Mouse (Mus musculus) adipocyte (in vitro differentiated cells): ENCODE measurements around the gene Olfr56.

Experiments used
- DNase-seq: peaks from one replicate; pipeline ENCODE4 v3.0.0-alpha.2; 2016; ENCODE audit warnings: low spot score

The Olfr56 gene

DNA sequence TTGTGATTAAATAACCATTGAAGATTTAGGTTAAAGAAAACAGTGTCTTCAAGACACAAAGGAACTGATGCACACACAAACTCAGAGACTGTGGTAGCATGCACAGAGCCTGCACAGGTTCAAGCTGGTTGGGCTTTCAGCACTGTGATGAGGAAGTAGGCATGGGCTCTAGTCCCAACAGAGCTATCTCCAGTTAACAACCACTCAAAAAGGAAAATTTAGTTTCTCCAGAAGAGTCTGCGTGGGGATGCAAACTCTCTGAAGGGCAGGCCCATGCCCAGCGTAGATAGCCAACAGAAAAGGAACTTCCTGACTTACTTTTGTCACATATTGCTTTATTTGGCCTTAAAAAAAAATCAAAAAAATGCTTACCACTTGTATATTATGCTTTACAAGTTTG lies 114.1 kb downstream of the Olfr56 start:
- no peak for DNase-seq

DNA sequence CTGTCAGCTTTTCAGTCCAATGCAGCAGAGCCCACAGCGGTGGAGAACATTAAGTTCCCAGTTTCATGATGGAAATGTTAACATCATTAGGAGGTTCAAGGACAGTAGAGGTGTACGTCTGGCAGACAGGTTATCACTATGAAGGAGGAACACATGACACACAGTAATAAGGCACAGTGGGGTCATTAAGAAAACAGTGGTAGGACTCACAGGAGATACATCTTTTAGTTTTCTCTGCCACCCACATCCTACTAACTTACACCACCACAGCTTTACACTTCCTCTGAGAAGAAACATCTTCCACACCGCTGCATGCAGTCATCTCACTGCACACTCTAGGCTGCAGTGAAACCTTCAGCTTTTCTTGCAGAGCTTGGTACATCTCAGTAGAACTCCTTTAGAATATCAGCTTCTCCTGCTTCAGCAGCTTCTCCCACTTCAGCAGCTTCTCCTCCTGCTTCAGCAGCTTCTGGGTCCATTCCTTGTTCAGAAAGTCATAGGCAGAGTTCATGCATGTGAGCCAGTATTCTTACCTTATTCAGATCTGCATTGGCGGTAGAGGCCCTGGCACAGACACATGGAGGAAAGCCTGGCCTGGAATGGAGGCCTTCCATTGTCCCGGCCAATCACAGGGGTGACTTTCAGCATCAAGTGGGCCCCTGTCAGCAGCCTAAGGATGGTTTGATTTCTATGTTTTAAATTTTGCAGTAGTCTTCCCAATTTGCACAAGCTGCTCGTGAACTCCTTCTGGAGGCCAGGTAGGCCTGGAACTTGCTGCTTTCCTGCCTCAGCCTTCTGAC lies 115.4 kb downstream of the Olfr56 start:
- DNase-seq: no peak

DNA sequence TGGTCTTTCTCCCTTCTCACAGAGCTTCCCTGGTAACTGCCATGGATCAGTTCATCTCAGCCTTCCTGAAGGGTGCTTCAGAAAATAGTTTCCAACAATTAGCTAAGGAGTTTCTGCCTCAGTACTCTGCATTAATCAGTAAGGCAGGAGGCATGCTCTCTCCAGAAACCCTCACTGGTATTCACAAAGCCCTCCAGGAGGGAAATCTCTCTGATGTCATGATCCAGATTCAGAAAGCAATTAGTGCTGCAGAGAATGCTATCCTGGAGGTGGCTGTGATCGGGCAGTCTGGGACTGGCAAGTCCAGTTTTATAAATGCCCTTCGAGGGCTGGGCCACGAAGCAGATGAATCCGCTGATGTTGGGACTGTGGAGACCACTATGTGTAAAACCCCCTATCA lies 116.7 kb downstream of the Olfr56 start:
- DNase-seq: no peak

DNA sequence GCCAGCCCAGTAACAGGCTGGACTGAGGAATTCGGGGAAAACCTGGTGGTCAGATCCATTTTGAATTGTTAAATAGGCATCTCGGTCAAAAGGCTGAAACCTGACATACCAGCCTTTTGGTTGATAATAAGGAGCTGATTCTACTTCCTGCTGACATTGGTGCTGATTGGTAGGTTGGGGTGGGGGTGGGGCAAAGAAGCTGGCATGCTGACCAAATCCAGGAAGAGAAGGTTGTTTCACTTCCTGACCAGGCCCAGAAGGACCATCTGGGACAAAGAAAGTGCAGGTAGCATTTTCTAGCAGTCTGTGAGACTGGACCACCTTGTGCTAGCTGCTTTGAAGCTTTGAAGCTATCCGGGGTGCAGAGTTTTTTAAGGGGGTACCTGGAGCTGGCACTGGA lies 121.7 kb downstream of the Olfr56 start:
- DNase-seq: peak; percentile 25

DNA sequence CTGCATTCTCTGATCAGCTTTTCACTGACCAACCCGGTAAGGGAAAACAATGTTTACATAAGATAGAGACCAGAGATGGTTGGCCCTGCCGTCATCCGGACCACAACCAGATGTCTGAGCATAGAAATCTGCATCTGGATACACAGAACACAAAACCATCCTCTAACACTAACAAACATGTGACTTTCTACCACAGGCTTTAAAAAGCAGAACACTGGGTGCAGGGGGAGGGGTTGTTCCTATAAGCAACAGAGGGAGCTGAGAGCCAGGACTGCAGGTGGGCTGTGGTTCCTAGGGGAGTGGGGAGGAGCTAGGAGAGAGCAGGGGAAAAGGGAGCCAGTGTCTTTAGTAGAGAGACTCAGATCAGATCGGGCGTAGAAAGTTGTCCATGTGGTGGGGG lies 122.8 kb downstream of the Olfr56 start:
- no peak for DNase-seq

DNA sequence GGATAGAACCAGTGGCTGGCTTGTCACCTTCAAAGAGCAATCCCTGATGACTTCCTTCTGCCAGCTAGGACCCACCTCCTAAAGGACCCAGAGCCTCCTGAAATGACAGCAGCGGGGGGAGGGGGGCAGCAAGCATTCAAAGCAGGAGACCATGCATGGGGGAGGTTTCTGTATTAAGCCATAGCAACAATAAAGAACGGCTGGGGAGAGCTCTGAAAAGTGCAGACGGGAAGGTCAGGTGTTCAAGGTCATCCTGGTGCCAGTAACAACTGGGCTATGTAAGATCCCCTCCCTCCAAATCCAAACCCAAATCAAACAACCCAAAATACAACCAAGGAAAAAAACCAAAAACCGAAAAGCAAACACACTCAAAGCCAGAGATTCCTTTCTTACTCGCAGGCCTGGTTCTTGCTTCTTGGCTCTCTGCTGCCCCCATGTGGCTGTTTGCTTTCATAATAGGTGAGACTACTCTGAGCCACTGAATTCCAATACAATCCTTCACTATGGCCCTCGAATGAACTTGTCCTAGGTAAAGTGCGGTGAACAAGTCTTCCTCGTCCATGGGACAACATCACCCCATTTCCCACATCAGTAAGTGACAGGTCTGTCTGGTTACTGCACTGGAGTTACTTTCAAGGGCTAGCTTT lies 124.5 kb downstream of the Olfr56 start:
- peak; percentile 95 for DNase-seq

DNA sequence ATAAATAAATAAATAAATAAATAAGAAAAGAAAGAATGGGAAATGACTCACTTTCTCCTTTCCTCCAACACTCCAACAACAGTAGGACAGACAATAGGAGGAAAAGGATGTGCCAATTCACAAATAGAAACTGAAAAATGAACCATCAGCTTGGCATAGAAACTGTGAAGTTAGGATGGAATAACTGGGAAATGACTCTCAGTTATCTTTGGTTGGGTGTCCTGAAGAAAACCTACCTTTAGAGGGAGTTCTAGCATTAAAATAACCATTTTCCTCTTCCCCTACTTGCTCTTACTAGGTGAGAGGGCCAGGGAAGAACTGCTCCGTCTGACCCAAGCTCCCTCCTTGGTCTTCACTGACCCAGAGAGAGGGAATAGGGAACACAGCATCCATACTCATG lies 127.1 kb downstream of the Olfr56 start:
- no peak for DNase-seq

DNA sequence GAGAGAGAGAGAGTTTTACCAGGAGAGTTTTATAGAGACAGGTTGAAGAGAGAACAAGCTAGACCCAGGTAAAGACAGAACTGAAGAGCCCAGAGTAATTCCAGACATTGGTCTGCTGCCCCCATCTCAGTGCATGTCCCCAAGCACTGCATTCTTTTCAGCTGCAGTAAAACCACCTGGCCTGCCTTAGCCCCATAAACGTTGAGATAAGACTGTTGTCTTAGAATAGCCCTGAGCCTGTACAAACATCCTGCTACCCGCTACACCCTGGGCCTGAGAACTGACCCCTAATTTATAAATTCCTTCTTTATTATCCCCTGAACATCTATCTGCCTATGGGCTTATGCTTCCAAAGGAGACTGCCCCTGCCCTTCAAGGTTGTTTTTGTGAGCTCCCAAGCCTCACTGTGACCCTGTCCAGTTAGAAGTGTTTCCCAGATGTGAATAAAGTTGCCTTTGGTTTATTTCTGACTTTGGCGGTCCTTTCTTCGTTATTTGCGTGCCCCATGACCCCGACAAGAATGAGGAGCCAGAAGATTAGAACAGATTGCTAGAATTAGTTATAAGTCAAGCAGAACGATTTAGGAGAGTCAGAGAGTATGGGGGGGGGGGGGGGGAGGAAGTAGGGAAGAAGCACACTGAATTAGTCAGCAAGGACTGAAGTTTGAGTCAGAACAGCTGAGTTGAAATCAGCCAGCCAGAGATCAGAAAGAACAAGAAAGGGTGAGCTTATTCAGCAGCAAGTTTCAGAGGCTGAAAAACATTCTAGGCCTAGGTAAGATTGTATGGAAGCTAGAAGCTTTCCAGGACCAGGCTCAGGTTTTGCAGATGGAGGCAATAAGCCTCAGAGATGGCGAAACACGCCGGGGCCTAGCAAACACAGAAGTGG lies 129.2 kb downstream of the Olfr56 start:
- DNase-seq: no peak

DNA sequence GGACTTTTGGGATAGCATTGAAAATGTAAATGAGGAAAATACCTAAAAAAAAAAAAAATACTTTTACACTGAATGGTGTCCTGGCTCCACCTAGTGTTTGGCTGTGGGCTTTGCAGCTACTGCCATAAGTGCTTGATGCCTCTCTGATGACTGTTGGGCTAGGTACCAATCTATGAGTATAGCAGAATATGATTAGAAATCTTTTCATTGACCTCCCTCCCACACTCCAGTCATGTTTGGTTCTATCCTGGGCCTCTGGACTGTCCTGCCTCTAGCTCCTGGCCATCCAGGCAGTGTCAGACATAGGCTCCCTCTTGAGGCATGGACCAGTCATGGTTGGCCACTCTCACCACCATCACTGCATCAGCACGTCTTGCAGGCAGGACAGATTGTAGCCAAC lies 130.1 kb downstream of the Olfr56 start:
- DNase-seq: peak; percentile 72

DNA sequence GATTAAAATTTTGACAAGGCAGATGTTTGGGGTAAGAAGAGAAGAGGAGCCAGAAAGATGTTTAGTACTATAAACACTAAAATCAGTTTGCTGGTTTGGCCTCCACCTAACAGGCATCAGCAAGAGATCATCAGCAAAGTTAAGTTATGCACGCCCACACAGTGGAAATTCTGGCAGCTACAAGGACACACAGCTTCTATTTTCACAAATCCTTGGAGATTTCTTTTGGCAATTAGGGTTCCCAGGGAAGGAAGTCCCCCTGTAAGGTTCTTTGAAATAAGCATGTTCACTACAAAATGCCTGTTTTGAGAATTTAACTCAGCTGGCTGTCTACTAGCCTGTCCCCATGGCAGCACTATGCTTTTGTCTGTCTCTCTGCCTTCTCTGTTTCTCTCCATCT lies 132.3 kb downstream of the Olfr56 start:
- DNase-seq: no peak

DNA sequence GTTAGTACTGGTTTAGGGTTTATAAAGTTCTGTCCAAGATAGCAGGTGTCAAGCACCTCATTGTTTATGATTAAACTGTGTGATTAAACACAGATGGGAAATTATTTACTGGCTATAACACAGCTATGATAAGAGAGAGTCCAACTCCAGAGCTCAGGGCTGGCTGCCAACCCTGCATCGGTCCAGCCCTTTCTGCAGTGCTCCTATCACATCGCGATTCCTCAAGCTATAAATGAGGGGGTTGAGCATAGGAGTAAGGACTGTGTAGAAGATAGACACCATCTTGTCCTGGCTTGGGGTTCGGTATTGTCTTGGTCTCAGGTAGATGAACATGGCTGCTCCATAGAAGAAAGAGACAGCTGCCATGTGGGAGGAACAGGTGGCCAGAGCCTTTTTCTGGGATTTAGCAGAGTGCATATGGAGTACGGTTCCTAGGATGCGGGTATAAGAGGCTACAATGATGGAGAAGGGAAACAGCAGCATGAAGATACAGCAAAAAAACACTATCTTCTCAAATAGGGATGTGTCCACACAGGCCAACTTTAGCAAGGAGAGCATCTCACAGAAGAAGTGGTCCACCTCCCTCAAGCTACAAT lies 134.0 kb downstream of the Olfr56 start:
- DNase-seq: no peak

DNA sequence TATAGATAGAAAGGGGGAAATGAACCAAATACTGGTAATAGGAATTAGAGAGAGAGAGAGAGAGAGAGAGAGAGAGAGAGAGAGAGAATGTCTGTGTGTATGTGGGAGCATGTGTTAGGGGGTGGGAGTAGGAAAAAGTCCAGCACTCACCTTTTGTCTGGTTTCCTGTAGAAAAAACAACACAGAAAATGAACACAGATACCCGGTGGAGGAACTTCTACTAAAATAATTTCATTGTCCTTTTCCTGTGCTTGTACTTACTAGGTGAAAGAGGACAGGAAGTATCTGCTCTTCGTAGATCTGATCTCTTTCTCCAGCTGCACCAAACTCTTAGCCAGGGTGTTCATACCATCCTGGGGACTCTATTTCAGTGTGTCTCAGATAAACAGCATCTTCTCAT lies 135.5 kb downstream of the Olfr56 start:
- DNase-seq: no peak

DNA sequence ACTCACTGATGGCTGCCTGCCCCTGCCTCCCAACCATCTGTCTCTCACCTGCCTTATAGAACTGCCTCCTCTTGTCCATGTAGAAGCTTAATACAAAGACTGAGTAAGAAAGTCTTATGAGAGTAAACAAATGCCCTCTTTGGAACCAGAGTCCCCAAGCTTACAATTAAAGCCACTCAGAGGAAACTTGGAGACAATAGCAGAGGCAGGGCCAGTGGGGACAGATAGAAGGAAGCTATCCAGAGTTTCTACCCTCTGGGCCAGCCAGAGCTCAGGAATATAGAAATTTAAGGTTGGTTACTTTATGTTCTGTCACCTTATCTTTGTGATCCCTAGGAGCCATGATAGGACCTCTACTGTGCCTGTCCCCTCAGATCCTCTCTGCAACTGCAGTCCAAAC lies 136.1 kb downstream of the Olfr56 start, which contains the start of gene Olfr1396:
TSS of gene Olfr1396 (minus strand) at position 101 of the 400 bp plus-strand sequence.
- DNase-seq: no peak

DNA sequence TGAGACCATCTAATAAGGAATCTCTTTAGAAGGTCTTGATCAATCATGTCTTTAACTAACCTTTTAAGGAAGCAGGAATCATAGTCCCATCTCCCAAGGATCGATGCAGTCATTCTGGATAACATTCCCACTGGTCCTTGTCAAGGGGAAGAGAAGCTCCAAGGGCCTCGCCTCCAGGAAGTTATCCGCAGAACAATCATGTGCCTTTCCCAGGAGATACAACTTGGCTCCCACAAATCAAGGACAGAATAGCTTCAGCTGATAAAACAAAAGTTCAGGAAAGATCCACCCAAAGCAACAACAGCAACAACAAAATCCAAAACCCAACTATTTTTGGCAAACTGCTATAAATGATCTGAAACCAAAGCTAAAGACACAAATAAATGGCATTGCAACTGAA lies 140.9 kb downstream of the Olfr56 start:
- DNase-seq: no peak

DNA sequence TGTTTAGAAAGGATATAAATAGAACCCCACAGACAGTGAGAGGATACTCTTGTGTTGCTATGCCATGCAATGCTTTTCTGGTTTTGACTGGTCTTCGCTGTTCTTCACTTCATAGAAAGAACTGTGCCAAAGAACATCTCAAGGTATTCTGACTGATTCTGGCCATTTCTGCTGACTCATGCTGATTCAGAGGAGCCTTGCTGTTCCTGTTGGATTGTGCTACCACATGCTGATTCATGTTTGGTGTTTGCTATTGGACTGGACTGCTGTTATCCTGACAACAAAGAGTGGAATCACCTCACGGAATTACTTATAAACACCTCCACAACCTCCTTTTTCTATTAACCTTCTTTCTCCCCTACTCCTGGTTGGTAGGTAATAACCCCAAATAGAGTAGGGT lies 145.5 kb downstream of the Olfr56 start:
- DNase-seq: no peak

DNA sequence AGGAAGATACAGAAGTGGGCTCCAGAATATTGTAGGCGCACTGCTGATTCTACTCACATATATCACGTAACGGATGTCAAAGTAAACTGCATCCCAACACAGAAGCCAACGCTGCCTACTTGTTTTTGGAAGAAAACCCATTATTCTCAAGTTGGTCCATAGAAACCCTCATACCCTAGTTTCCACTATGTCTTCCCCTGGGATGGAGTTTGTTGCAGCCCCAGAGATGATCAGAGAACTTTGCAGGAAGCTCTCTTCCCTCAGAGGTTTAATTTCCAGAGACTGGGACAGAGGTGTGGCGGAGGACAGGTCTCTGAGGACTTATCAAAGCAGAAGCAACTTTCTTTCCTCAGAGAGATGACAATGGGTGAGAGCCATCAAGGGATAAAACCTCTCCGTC lies 163.3 kb downstream of the Olfr56 start, which contains the start of gene Olfr1395:
TSS of gene Olfr1395 (plus strand) at position 301 of the 400 bp plus-strand sequence.
- no peak for DNase-seq

DNA sequence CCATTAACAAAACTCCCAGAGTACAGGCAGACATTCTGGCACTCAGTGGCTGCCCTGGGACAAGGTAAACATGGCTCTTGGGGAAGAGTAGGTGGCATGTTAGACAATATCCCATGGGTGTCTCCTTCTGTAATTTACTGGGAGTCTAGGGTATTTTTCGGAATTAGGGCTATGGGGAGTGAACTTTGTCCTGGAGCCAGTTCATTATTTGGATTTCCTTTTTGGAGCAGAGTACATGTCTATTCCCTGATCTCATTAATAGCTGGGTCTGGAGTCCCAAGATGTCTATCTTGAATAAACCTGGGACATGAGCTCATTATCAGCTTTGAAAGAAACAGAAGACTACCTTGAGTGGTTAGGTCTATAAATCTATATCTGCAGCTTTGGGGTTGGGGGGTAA lies 175.4 kb downstream of the Olfr56 start, which contains the start of gene Olfr1394:
TSS of gene Olfr1394 (plus strand) at position 301 of the 400 bp plus-strand sequence.
- no peak for DNase-seq

DNA sequence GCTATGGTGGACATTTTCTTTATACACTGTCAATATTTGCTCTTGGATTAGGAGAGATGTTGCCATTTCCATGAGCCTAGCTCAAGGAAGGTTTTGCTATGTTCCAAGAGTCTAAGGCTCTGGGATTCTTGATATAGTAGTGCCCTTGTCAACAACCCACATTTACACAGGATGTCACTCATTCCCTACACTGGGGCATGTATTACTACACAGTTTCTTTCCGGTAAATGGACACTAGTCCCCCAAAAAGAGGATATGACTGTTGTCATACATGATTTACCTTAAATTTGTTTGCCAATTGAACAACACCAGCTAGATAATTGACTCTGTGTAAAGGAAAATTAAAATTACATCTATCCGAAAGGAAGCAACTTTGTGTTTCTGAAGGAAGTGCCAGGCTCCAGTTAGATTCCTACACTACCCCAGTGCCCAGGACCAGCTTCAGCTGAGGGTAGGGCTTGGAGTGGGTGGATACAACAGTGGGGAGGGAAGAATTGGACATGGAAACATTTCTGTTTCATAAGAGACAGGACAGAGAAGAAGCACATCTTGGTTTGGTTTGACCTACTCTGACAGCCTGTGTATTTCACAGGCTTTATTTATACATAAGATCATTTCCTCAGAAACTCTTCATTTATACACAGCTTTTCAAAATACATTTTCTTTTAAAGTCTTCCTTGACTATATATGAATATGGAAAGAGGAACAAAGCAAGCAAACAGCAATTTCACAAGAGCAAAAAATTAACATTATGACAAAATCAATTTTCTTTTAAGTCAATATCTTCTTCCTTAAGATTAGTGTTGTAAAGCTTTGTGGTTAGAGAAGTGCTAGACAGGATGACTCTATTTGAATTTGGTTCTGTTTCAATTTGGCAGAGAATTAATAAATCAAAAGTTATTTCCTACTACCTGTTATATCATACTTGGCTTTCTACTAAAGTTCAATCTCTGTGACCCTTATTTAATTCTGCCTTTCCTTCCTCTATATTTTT lies 178.4 kb downstream of the Olfr56 start:
- DNase-seq: no peak

DNA sequence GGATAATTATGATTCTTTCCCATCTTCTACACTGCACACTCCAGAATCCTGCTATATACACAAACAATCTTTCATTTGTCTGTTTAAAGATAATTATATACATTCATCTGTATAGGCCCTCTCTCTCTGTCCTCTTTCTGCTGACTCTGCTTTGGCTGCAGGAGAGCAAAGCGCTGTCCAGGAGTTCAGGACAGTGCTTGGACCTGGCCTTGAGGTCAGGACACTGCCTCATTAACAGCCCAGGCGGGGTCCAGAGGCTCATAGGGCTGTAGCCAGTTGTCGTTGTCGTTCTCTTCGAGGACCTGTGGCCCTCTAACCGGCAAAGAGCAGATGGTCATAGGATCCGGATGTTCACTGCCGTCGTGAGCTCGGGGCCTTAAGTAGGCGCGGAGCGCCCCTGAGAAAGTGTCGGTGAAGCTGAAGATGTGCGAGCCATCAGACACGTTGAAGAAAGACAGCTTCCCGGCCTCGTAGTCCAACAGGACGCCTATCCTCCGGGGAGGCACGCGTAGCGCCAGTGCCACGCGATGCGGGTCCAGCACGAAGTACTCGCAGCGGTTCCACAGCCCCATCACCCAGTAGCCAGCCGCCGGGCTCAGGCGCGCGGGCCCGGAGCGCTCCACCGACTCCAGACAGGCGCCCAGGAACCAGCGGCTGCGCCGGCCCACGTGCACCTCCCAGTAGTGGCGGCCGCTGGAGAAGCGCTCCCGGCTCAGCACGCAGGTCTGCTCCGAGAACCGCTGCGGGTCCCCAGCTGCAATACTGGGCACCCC lies 190.3 kb downstream of the Olfr56 start:
- DNase-seq: no peak

DNA sequence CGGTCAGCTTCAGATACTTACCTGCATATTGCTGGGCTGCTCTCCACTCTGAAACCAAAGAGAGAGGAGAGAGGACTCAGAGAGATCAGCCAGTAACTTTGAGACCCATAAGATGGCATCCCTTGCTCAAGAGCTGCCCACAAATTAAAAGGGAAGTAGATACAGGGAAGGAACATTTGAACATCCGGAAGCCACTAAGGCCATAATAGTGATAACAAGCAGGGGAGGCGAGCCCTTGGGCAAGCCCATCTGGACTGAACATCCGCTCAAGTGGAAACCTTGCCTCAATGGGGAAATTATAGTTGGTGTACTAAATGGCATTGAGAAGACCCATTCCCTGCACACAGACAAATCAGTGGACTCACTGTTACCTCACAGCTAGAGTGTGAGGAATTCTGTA lies 191.9 kb downstream of the Olfr56 start:
- no peak for DNase-seq
